Mouse (Mus musculus) bone marrow macrophage, adult 2 months (primary cell): Measurements from ENCODE around the gene Armc2. TPM values are rescaled to one million over a fixed set of nuclear protein-coding genes. Genes with fewer than 3 reads are reported as not detected.

Experiments used
- H3K27ac ChIP-seq: 2 replicates; pipeline ENCODE4 v1.5.1; 2012; ENCODE audit warnings: low read depth, low read length; ENCODE audit not compliant: insufficient read depth
- H3K4me1 ChIP-seq: 2 replicates; pipeline ENCODE4 v1.6.1; 2012; ENCODE audit warnings: low read length; ENCODE audit not compliant: control insufficient read depth, insufficient read depth
- H3K4me3 ChIP-seq: 2 replicates; pipeline ENCODE4 v1.5.1; 2012; ENCODE audit warnings: mild to moderate bottlenecking, low read length, moderate library complexity; ENCODE audit not compliant: insufficient read depth
- CTCF ChIP-seq: IDR thresholded peaks from 2 replicates; pipeline ENCODE4 v1.5.1; 2012; ENCODE audit warnings: low read depth, mild to moderate bottlenecking, low read length, moderate library complexity
- POLR2A ChIP-seq: IDR thresholded peaks from 2 replicates; pipeline ENCODE4 v1.6.1; 2012; ENCODE audit warnings: mild to moderate bottlenecking, low read depth, low read length, borderline replicate concordance
- polyA plus RNA-seq: library from polyadenylated mRNA; stranded (reverse); fragments of >200 nt; gene quantifications from 2 replicates; pipeline ENCODE4 v1.2.4, GENCODE M21; 2012; ENCODE audit not compliant: missing spikeins, insufficient read depth, insufficient read length

Armc2 gene
- polyA plus RNA-seq, 1 experiment = 3.3 TPM

DNA sequence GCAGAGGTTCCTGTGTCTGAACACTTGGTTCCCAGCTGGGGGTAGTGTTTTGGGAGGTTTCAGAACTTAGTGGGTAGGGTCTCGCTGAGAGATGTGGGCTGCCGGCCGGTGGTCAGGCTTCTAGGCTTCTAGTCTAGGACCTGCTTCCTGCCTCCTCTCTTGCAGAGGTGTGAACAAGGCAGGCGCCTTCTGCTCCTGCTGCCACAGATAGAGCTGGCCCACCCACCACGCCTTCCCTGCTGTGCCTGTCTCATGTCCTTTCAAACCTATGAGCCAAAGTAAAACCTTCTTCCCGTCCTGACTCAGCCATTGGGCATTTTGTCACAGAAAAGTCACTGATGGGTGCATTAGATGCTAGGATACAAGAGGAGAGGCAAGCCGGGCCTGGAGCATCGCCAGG, 22.1 kb downstream of the Armc2 start:
- TF ChIP-seq POLR2A = no peak
- TF ChIP-seq CTCF = no peak
- Histone ChIP-seq H3K27ac (no peak overlapping the region), H3K4me3 (no peak overlapping the region), H3K4me1 (peaks cover 4% of the 10 kb centered on the region; the same call in 1 of the 2 replicates)

DNA sequence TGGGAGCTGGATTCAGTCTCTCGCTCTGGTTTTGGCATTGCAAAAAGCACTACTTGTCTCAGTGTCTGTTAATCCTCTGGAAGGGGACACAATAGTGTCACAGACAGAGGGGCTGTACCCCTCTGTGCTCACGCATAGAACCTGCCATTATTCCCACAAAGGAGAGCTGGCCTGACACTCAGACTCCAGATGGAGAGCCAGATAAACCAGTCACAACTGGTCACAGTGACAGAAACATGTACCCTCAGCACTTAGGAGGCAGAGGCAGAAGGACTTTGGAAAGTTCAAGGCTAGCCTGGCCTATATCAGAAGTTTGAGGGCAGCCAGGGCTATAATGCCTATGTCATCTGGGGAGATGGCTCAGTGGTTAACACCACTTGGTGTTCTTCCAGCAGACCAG, 23.2 kb downstream of the Armc2 start:
- no peak overlapping the region for H3K27ac ChIP-seq

DNA sequence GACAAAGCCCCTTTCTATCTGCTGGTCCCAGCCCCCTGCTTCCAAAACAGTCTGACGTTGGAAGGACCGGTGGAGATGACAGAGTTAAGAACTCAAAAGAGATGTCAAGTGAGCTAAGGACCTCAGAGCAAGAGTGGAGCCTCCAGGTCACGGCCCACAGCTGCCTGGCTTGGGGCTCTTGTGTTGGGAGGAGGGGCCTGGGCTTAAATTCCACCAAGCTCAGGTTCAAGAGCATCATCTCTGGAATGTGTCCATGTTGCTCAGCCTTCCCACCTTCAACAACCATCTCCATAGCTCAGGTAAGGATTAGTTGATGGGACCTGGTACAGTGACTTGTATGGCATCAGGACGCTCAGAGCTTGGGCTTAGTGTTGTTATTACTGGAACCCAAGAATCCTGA, 23.7 kb downstream of the Armc2 start:
- Histone ChIP-seq H3K4me1 (peaks cover 4% of the 10 kb centered on the region; the same call in 1 of the 2 replicates), H3K4me3 (no peak overlapping the region)
- no peak for TF ChIP-seq CTCF
- no peak for TF ChIP-seq POLR2A

More for the DNA sequence above, 23.2 kb downstream of the Armc2 start:
- Histone ChIP-seq H3K4me3 (no peak overlapping the region), H3K4me1 (peaks cover 4% of the 10 kb centered on the region; the same call in 1 of the 2 replicates)
- no peak for TF ChIP-seq POLR2A
- no peak for TF ChIP-seq CTCF

DNA sequence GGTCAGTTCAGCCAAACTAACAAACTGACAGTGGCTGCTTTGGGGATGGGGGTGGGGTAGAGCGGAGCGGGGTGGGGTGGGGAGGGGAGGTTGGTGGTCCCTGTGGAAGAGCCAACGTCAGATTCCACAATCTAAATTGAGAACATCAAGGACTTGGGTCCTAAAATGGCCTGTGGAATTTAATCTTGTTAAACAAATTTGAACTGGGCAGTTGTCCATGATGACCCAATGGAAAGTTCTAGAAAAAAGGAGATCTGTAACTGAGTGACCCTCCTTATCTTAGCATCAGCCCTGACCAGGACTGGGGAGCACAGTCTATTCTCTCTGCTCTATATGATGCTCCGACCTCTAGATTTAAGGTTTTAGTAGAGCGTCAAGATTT, 26.2 kb downstream of the Armc2 start:
- H3K4me3 ChIP-seq = no peak overlapping the region
- peaks cover 4% of the 10 kb centered on the region; the same call in 1 of the 2 replicates for H3K4me1 ChIP-seq
- TF ChIP-seq POLR2A (no peak), CTCF (no peak)
- H3K27ac ChIP-seq = no peak overlapping the region

More for the DNA sequence above, 23.7 kb downstream of the Armc2 start:
- no peak overlapping the region for H3K27ac ChIP-seq

DNA sequence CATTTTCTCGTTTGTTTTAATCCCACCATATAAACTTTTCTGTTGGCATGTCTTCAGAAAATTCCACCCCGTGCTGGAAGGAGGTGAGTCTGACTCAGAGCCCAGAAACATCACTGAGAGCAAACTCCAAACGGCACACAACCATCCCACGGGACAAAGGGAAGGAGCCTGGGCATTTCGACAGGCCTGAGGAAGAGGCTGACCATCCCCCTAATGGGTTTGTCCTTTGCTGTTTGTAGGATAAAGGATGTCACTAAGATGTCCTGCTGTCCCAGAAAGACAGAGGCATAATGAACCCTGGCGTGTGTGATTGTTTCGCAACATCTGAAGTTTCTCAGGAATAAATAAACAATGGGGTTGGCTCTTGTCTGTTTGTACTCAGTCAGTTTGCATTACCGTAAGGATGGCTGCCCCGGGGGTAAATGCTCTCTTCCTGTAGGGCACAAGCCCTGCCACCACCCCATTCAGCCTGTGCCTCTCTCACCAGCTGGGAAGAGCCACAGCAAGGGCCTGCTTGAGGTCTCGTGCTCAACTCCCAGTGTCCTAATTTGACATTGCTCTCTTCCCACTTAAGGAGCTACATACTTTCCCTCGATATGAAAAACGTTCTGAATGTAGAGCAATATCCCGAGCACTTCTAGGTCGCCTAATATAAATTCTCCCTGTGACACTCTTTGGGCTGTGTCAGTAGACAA, 26.7 kb downstream of the Armc2 start:
- no peak overlapping the region for H3K27ac ChIP-seq
- H3K4me3 ChIP-seq = no peak overlapping the region
- TF ChIP-seq POLR2A (no peak), CTCF (no peak)

DNA sequence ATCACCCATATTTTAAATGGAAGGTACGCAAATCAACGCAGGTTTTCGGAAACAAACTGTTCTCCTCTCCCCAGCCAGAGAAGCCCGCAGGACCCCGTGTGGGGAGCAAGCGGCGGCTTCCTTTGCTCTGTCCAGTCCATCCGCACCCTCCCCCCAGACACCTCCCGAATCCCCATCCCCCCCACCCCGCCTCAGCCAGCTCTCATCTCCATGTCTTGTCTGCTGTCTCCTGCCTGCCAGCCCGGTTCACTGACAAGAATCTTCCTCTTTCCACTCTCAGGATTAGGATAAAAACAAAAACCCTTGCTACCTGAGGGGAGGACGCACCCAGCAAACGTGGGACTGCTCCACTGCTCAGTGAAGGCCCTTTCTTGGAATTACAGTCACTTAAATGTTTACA, 27.3 kb downstream of the Armc2 start:
- TF ChIP-seq CTCF (no peak), POLR2A (no peak)
- H3K4me3 ChIP-seq = no peak overlapping the region
- peaks cover 4% of the 10 kb centered on the region; the same call in 1 of the 2 replicates for H3K4me1 ChIP-seq
- no peak overlapping the region for H3K27ac ChIP-seq

More for the DNA sequence above, 26.7 kb downstream of the Armc2 start:
- H3K4me1 ChIP-seq = peaks cover 4% of the 10 kb centered on the region; the same call in 1 of the 2 replicates

DNA sequence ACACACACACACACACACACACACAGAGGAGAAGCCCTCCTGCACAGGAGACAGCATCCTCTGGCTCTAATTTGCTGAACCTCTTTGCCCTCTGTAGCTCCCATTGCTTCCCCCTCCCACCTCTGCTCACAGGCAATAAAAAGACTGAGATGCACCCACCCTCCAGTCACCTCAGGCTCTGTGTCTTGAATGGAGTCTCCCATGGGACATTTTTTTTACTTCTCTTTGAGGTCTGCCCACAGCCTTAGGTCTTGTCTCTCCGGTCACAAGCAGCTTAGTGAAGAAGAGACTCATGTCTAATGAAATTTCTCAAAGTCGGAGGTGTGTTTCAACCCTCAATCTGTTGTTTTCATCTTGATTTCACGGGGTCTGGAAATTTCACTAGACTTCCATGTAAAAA, 29.3 kb downstream of the Armc2 start:
- no peak overlapping the region for H3K4me3 ChIP-seq
- no peak overlapping the region for H3K27ac ChIP-seq
- H3K4me1 ChIP-seq = peaks cover 4% of the 10 kb centered on the region; the same call in 1 of the 2 replicates
- TF ChIP-seq CTCF = no peak
- no peak for TF ChIP-seq POLR2A

DNA sequence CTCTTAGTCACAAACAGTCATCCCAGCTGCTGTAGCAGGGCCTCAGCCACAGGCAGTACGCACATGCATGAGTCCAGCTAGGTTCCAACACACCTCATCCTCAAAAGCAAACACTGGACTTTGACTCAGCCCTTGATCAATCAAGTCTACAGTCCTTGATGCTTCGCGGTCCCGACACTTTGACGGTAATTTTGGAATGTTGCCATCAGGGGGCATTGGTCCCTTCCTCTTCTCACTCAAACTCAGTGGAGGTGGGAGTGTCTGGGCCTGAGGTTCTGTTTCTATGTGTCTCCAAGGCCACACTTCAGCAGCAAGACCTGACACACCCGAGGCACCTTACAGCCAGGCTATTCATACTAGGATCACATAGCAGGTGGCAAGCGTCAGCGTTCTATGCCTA, 32.1 kb downstream of the Armc2 start:
- Histone ChIP-seq H3K4me3 (no peak overlapping the region), H3K4me1 (no peaks in the 10 kb centered on the region), H3K27ac (no peak overlapping the region)
- no peak for TF ChIP-seq CTCF

DNA sequence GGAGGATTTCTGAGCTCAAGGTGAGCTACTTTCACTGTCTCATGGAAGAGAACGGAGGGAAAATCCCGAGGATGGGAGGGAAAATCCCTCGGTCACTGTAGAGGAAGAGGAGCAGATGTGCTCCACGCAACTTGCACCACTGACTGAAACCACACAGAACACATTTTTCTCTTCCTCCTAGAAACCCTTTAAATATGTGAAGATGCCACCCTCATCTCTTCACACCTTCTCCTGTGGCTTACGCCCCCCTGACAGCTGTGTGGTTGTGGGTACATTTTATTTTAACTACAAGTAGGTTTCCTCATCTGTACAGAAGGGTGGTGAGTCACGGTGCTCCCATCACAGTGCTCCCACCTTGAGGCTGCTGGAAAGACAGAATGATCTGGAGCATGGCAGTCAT, 34.0 kb downstream of the Armc2 start:
- TF ChIP-seq CTCF (no peak), POLR2A (no peak)
- no peak overlapping the region for H3K4me3 ChIP-seq
- peaks cover 11% of the 10 kb centered on the region for H3K4me1 ChIP-seq
- no peak overlapping the region for H3K27ac ChIP-seq

DNA sequence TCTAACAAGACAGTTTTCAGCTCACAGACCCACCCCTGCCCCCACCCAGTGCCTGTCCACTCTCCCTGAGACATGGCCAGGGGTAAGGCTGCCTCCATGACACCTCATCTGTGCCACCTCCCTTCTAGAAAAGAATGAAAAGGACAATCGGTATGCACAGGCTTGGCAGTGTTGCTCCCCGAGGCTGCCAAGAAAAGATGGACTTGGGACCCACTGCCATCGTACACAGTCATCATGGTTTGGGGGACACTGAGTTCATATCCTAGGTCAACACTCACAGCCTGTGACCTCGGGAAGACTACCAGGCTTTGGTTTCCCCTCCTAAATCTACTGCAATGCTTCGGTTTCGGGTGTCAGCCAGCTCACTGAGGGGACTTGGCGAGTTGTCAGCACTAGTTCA, 35.4 kb downstream of the Armc2 start:
- no peak overlapping the region for H3K27ac ChIP-seq
- no peak overlapping the region for H3K4me3 ChIP-seq
- TF ChIP-seq POLR2A (no peak), CTCF (no peak)
- peaks cover 19% of the 10 kb centered on the region for H3K4me1 ChIP-seq

DNA sequence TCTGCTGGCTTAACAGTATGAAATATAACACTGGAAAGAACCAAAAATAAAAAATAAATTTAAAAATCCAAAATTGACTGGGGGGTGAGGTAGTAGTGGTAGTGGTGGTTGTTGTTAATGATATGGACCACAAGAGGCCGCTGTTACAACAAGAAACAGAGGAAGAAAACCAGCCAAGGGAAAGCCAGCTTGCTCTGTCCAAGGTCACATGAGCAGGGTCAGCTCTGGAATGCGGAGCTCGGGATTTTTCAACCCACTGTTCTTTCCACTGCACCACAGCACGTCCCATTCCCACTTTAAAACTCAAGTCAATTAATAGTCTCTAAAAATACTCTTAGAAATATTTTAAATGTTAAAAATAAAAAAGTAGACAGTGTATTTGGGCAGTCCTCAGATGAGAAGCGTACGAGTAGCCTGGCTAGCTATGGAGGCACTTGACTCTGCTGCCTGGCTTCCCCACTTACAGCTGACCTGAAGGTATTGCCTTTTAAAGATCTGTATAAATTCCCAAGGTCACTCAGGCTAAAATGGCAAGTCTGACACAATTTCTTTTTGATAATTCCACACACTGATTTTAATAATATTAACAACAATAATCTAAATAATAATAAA, 37.4 kb downstream of the Armc2 start:
- peaks cover 35% of the 10 kb centered on the region for H3K4me1 ChIP-seq

More for the DNA sequence above, 37.4 kb downstream of the Armc2 start:
- H3K27ac ChIP-seq = no peak overlapping the region
- TF ChIP-seq CTCF = peak; percentile 32; the same call in 1 of the 2 replicates
- no peak for TF ChIP-seq POLR2A
- no peak overlapping the region for H3K4me3 ChIP-seq
